Mouse (Mus musculus) thymus, adult 2 months (tissue): ENCODE data around the gene Nfya. TPM values are rescaled to one million over a fixed set of nuclear protein-coding genes. Genes with fewer than 3 reads are reported as not detected.

Source experiments
- DNase-seq: peaks from one replicate; pipeline ENCODE4 v3.0.0; 2021
- H3K27ac ChIP-seq: fragments of 200-500 bp; 2 replicates; pipeline ENCODE4 v1.5.1; 2012; ENCODE audit warnings: low read length, control low read depth; ENCODE audit not compliant: control insufficient read depth, insufficient read depth
- H3K27me3 ChIP-seq: fragments of 200-500 bp; 2 replicates; pipeline ENCODE4 v1.6.1; 2012; ENCODE audit warnings: mild to moderate bottlenecking, low read length, moderate library complexity, mixed read lengths; ENCODE audit not compliant: control insufficient read depth, insufficient read depth
- H3K36me3 ChIP-seq: fragments of 200-500 bp; 2 replicates; pipeline ENCODE4 v1.6.1; 2012; ENCODE audit warnings: mild to moderate bottlenecking, low read length, moderate library complexity; ENCODE audit not compliant: control insufficient read depth, insufficient read depth
- H3K4me1 ChIP-seq: fragments of 200-500 bp; replicated peaks from 2 replicates; pipeline ENCODE4 v1.6.1; 2012; ENCODE audit warnings: low read length; ENCODE audit not compliant: control insufficient read depth, insufficient read depth
- H3K4me3 ChIP-seq: fragments of 200-500 bp; 2 replicates; pipeline ENCODE4 v1.5.1; 2012; ENCODE audit warnings: mild to moderate bottlenecking, low read length, control low read depth, moderate library complexity; ENCODE audit not compliant: control insufficient read depth, insufficient read depth
- CTCF ChIP-seq: fragments of 200-500 bp; IDR thresholded peaks from 2 replicates; pipeline ENCODE4 v1.5.1; 2012; ENCODE audit warnings: mild to moderate bottlenecking, control low read depth, low read length, moderate library complexity, borderline replicate concordance; ENCODE audit not compliant: control insufficient read depth, poor library complexity, insufficient read depth; ENCODE audit errors: extremely low read depth
- POLR2A ChIP-seq: fragments of 200-500 bp; IDR thresholded peaks from 2 replicates; pipeline ENCODE4 v1.6.1; 2012; ENCODE audit warnings: mild to moderate bottlenecking, low read length, control low read depth, moderate library complexity; ENCODE audit not compliant: control insufficient read depth, poor library complexity, insufficient read depth; ENCODE audit errors: extremely low read depth
- WGBS: fragments of 180-500 bp; shearing (Covaris S2); methylation state at CpG from one replicate; pipeline ENCODE4 v1.1.7; 2018; 5-methylcytosine and 5-hydroxymethylcytosine counted together
- polyA plus RNA-seq: library from polyadenylated mRNA; depleted of rRNA; stranded (reverse); fragments of >200 nt; gene quantifications from 2 replicates; pipeline ENCODE4 v1.2.3, GENCODE M21; 2012

Nfya gene
- polyA plus RNA-seq, 1 experiment = 210 TPM

DNA sequence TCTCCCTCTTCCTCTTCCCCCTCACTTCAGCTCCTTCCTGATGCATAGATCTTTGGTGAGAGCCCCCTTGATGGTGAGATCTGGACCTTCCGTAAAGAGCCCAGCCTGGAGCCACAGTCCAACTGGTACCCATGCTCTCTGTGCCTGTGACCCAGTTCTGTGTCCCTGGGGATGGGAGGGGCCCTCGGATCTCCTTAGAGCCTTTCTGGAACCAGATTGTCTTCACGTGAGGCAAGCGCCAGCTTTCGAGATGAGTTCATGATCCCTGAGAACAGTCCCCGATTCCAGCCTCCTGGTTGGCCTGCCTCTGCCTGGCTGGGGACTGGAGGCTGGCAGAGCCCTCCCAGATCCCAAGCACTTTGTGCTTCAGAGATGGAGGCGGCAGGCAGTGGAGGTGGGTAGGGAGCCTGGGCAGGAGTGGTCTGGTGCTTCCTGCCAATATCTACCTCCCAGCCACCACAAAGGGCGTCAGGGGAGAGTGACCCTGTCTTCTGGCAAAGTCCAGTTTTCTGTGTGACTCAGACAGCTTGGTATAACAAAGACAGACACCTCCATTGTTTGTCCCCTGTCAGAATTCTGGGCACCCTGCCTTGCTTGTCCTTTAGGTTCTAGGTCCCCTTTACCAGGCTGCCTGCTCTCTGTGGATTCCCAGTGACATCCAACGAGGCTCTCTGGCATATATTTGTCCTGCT is 42.2 kb upstream of the Nfya start:
- Histone ChIP-seq H3K27ac (no peak overlapping the region), H3K4me3 (no peak overlapping the region), H3K36me3 (no peaks in the 10 kb centered on the region), H3K27me3 (no peaks in the 10 kb centered on the region), H3K4me1 (no peaks in the 10 kb centered on the region)
- TF ChIP-seq POLR2A = no peak
- no peak for TF ChIP-seq CTCF
- no peak for DNase-seq
- WGBS = 93% methylated on average over 9 of the region's 9 CpGs

DNA sequence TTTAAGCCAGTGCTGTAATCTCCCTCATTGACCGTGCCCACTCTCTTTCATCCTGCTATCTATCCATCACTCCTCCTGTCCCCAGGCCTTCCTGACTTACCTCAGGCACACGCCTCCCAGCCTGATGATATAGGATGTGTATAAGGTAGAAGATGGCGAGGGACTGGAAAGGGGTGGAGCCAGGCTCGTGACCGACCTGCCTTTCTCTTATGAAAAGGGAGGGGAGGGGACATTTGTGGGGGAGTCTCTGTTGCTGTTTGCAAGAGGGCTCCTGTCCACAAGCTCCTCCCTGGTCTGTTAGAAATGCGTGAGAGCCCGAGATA is 41.6 kb upstream of the Nfya start, which contains the start of gene Tspo2:
TSS of gene Tspo2 (minus strand) at position 170 of the 323 bp plus-strand sequence.
- Histone ChIP-seq H3K36me3 (no peaks in the 10 kb centered on the region), H3K4me3 (no peak within 1 kb of the TSS), H3K27ac (no peak within 1 kb of the TSS), H3K4me1 (no peaks in the 10 kb centered on the region), H3K27me3 (no peaks in the 10 kb centered on the region)
- 89% methylated on average over 7 of the region's 7 CpGs for WGBS
- DNase-seq = no peak
- no peak for TF ChIP-seq CTCF
- no peak for TF ChIP-seq POLR2A

DNA sequence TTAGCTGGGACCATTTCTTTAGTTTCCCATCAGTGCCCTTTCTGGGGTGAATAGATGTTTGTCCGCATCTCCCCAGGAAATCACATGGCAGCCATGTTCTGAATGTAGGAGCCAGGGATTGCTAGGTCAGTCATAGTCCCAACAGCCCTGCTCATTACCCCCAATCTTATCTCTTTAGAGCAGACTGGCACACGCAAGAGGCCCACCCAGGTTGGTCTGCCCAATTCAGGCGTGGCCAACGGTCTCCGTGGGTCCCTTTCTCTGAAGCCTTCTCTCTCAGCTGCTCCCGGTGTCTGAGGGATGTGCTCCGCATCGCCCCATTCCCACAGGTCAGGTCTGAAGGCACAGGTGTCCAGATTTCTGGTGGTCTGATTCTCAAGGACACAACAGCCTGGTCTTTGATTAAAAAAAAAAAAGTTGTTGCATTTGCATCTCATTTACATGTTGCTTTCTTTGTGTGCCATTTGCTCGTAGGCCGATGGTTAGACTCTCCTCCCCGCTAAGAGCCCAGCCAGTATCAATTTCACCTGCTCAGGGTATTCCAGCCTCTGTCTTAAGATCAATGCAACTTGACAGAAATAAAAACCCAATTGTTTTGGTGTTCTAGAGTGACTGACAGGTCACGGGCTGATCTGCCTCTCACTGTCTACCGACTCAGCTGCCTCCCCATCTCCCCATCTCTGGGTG is 41.1 kb upstream of the Nfya start:
- Histone ChIP-seq H3K27me3 (no peaks in the 10 kb centered on the region), H3K4me1 (no peaks in the 10 kb centered on the region), H3K4me3 (no peak overlapping the region), H3K27ac (no peak overlapping the region), H3K36me3 (no peaks in the 10 kb centered on the region)
- no peak for DNase-seq
- 94% methylated on average over 13 of the region's 13 CpGs for WGBS
- TF ChIP-seq POLR2A = no peak
- TF ChIP-seq CTCF = no peak

DNA sequence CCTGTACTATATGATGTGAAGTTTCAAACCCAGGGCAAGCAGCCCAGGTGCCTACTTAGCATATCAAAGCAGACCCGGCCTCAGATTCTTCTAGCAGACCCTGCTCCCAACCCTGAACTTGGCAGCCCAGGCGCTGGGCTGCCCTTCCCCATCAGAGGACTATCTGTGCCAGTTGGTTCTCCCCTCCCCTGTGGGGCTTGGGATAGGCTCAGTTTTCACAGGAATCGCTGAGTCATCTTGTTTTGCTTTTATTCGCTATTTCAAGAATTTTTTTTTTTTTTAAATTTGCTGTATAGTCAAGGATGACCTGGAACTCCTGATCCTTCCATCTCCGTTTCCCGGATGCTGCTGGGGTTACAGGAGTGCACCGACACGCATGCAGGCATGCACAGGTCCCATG is 38.0 kb upstream of the Nfya start:
- H3K4me3 ChIP-seq = no peak overlapping the region
- no peak for DNase-seq
- H3K27ac ChIP-seq = no peak overlapping the region
- H3K4me1 ChIP-seq = no peaks in the 10 kb centered on the region
- no peaks in the 10 kb centered on the region for H3K27me3 ChIP-seq
- TF ChIP-seq CTCF = no peak
- no peak for TF ChIP-seq POLR2A
- no peaks in the 10 kb centered on the region for H3K36me3 ChIP-seq
- 62% methylated on average over 8 of the region's 8 CpGs for WGBS

DNA sequence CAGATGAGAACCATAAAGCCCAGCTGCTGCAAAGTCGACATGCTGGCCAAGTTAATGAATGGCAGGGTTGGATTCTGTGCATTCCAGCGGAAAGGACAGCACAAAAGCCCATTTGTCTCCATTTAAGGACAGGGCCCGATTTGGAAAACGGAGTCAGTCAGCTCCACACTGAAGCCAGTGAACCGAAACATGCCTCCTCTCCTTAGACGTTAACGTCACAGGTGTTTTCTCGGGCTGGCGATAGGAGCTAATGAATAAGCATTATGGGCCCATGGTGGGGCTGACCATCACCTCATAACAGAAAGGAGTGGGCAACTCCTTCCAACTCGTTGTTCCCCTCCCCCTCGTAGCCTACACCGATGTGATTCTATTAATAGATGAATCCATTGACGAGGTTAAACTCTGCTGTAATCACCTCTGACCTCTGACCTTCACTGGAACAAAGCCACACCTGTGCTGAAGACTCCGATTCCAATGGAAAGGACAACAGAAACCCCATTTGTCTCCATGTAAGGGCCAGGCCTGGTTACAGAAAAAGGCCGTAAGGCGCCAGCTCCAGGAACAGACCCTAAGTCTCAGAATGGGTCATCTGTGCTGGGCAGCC is 33.9 kb upstream of the Nfya start:
- Histone ChIP-seq H3K36me3 (no peaks in the 10 kb centered on the region), H3K27ac (no peak overlapping the region), H3K4me1 (no peaks in the 10 kb centered on the region), H3K4me3 (no peak overlapping the region), H3K27me3 (no peaks in the 10 kb centered on the region)
- no peak for DNase-seq
- TF ChIP-seq CTCF = no peak
- no peak for TF ChIP-seq POLR2A
- WGBS = 93% methylated on average over 16 of the region's 16 CpGs

DNA sequence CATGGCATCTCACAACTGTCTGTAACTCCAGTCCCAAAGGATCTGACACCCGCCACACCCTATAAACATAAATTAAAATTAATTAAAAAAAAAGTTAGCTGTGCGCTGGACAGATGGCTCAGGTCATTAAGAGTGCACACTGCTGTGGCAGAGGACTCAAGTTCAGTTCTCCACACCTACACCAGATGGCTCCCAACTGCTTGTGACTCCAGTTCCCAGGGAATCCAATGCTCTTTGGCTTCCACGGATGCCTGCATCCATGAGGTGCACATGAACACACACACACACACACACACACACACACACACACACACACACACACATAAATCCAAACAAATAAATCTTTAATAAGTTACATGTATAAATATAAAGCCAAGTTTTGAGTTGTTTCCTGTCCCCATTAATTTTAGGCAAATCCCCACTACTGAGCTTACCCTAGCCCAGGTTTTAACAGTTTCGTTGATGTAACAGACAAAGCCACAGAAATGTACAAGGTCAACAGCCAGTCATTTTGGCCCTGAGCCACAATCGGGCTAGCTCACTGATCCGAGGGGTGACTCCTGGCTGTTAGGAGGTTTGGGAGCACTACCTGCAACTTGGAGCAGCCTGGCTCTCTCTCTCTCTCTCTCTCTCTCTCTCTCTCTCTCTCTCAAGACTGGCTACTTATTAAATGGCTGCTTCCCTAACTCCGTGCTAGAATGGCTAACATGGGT is 33.2 kb upstream of the Nfya start:
- no peaks in the 10 kb centered on the region for H3K27me3 ChIP-seq
- WGBS = 91% methylated on average over 7 of the region's 7 CpGs
- no peak overlapping the region for H3K4me3 ChIP-seq
- no peak overlapping the region for H3K27ac ChIP-seq
- no peaks in the 10 kb centered on the region for H3K4me1 ChIP-seq
- no peaks in the 10 kb centered on the region for H3K36me3 ChIP-seq
- no peak for TF ChIP-seq CTCF
- TF ChIP-seq POLR2A = no peak
- no peak for DNase-seq
